Mouse (Mus musculus) midbrain, postnatal 0 days (tissue): Measurements from ENCODE around the gene Adgb. TPM values are rescaled to one million over a fixed set of nuclear protein-coding genes. Genes with fewer than 3 reads are reported as not detected.

Source experiments
- ATAC-seq: fragments of 200-750 bp; cut with Nextera tagmentation; 2 replicates; pipeline ENCODE4 v1.8.0; 2017; ENCODE audit warnings: moderate number of reproducible peaks, mild to moderate bottlenecking, moderate TSS enrichment, moderate library complexity; ENCODE audit not compliant: low FRiP score
- DNase-seq: peaks from one replicate; pipeline ENCODE4 v3.0.0-alpha.2; 2015; ENCODE audit warnings: low spot score
- H3K27ac ChIP-seq: fragments of 300-500 bp; sonication (generic); 2 replicates; pipeline ENCODE4 v1.5.1; 2014; ENCODE audit warnings: low read depth, mild to moderate bottlenecking, low read length, mixed read lengths
- H3K27me3 ChIP-seq: fragments of 300-500 bp; sonication (generic); 2 replicates; pipeline ENCODE4 v1.6.1; 2014; ENCODE audit warnings: low read length, control low read depth, mixed read lengths; ENCODE audit not compliant: insufficient read depth
- H3K36me3 ChIP-seq: fragments of 300-500 bp; sonication (generic); 2 replicates; pipeline ENCODE4 v1.6.1; 2014; ENCODE audit warnings: low read length, control low read depth, mixed read lengths; ENCODE audit not compliant: insufficient read depth
- H3K4me1 ChIP-seq: fragments of 300-500 bp; sonication (generic); 2 replicates; pipeline ENCODE4 v1.6.1; 2014; ENCODE audit warnings: mild to moderate bottlenecking, control low read depth, antibody characterized with exemption, low read length, mixed read lengths; ENCODE audit not compliant: insufficient read depth
- H3K4me2 ChIP-seq: fragments of 300-500 bp; sonication (generic); 2 replicates; pipeline ENCODE4 v1.6.1; 2014; ENCODE audit warnings: low read depth, mild to moderate bottlenecking, low read length, mixed read lengths; ENCODE audit not compliant: poor library complexity, severe bottlenecking
- H3K4me3 ChIP-seq: fragments of 300-500 bp; sonication (generic); 2 replicates; pipeline ENCODE4 v1.5.1; 2014; ENCODE audit warnings: low read depth, mild to moderate bottlenecking, low read length, moderate library complexity
- H3K9ac ChIP-seq: fragments of 300-500 bp; sonication (generic); replicated peaks from 2 replicates; pipeline ENCODE4 v1.6.1; 2014; ENCODE audit warnings: mild to moderate bottlenecking, low read length, moderate library complexity, mixed read lengths; ENCODE audit not compliant: poor library complexity, severe bottlenecking
- H3K9me3 ChIP-seq: fragments of 300-500 bp; sonication (generic); 2 replicates; pipeline ENCODE4 v1.6.1; 2016; ENCODE audit warnings: low read length, control low read depth
- CTCF ChIP-seq: IDR thresholded peaks from 2 replicates; pipeline ENCODE4 v1.5.1; 2016; ENCODE audit warnings: antibody characterized with exemption, mild to moderate bottlenecking
- WGBS: fragments of 180-500 bp; shearing (Covaris S2); extraction: QIAGEN DNeasy Blood & Tissue Kit; methylation state at CpG from one replicate; pipeline ENCODE4 v1.1.7; 2014; 5-methylcytosine and 5-hydroxymethylcytosine counted together
- polyA plus RNA-seq: library from polyadenylated mRNA; unstranded; fragments of >200 nt; fragmentation: Nextera tagmentation; extraction: Ambion mirVana; gene quantifications from 2 replicates; pipeline ENCODE4 v1.2.1, GENCODE M21; 2015
- total RNA-seq: library from RNA; depleted of rRNA; stranded (reverse); fragments of >200 nt; gene quantifications from 2 replicates; pipeline ENCODE4 v1.2.3, GENCODE M21; 2014

The Adgb gene
- total and polyA plus RNA-seq, 2 experiments from 2014 or later = 0.33 to 0.36 TPM

- 80% methylated on average over 5 of the region's 5 CpGs for WGBS
- no peak for TF ChIP-seq CTCF
- Histone ChIP-seq H3K9ac (no peak overlapping the region), H3K4me3 (no peak overlapping the region), H3K9me3 (no peaks in the 10 kb centered on the region), H3K4me2 (no peak overlapping the region), H3K27ac (no peak overlapping the region), H3K4me1 (no peaks in the 10 kb centered on the region), H3K27me3 (no peaks in the 10 kb centered on the region), H3K36me3 (no peaks in the 10 kb centered on the region)
- DNase-seq = no peak
- ATAC-seq = no peak
These were observed 42.5 kb downstream of the Adgb start for GRCm38 (mm10) chr10:10429635-10430034.

GRCm38 (mm10) chr10:10429032-10429431, 43.1 kb downstream of the Adgb start:
- WGBS = 88% methylated on average over 7 of the region's 7 CpGs
- H3K4me2 ChIP-seq = no peak overlapping the region
- no peak overlapping the region for H3K27ac ChIP-seq
- DNase-seq (no peak), ATAC-seq (no peak)
- no peak overlapping the region for H3K9ac ChIP-seq
- no peak for TF ChIP-seq CTCF
- no peaks in the 10 kb centered on the region for H3K9me3 ChIP-seq
- H3K4me1 ChIP-seq = no peaks in the 10 kb centered on the region
- H3K36me3 ChIP-seq = no peaks in the 10 kb centered on the region
- H3K27me3 ChIP-seq = no peaks in the 10 kb centered on the region
- no peak overlapping the region for H3K4me3 ChIP-seq

GRCm38 (mm10) chr10:10424383-10424782, 47.7 kb downstream of the Adgb start:
- no peak for TF ChIP-seq CTCF
- DNase-seq (no peak), ATAC-seq (no peak)
- no peaks in the 10 kb centered on the region for H3K9me3 ChIP-seq
- WGBS = 94% methylated on average over 2 of the region's 2 CpGs
- no peaks in the 10 kb centered on the region for H3K4me1 ChIP-seq
- no peak overlapping the region for H3K4me3 ChIP-seq
- no peak overlapping the region for H3K27ac ChIP-seq
- no peak overlapping the region for H3K9ac ChIP-seq
- no peaks in the 10 kb centered on the region for H3K27me3 ChIP-seq
- H3K36me3 ChIP-seq = no peaks in the 10 kb centered on the region
- H3K4me2 ChIP-seq = no peak overlapping the region

GRCm38 (mm10) chr10:10411046-10411445, 61.1 kb downstream of the Adgb start:
- Histone ChIP-seq H3K27me3 (no peaks in the 10 kb centered on the region), H3K9ac (no peak overlapping the region), H3K4me1 (no peaks in the 10 kb centered on the region), H3K4me3 (no peak overlapping the region), H3K9me3 (no peaks in the 10 kb centered on the region), H3K27ac (no peak overlapping the region), H3K4me2 (no peak overlapping the region), H3K36me3 (no peaks in the 10 kb centered on the region)
- 87% methylated on average over 5 of the region's 5 CpGs for WGBS
- DNase-seq (no peak), ATAC-seq (no peak)
- TF ChIP-seq CTCF = no peak

GRCm38 (mm10) chr10:10408166-10408565, 64.0 kb downstream of the Adgb start:
- DNase-seq (peak; percentile 90), ATAC-seq (peak; percentile 72)
- peak; percentile 91 for TF ChIP-seq CTCF
- no peaks in the 10 kb centered on the region for H3K4me1 ChIP-seq
- H3K36me3 ChIP-seq = no peaks in the 10 kb centered on the region
- no peak overlapping the region; the same call in 1 of the 2 replicates for H3K9ac ChIP-seq
- no peak overlapping the region for H3K4me2 ChIP-seq
- H3K9me3 ChIP-seq = no peaks in the 10 kb centered on the region
- H3K4me3 ChIP-seq = no peak overlapping the region
- H3K27me3 ChIP-seq = no peaks in the 10 kb centered on the region
- WGBS = 32% methylated on average over 3 of the region's 3 CpGs
- no peak overlapping the region for H3K27ac ChIP-seq

- H3K27ac ChIP-seq = no peak overlapping the region
- DNase-seq (no peak), ATAC-seq (no peak)
- H3K9me3 ChIP-seq = no peaks in the 10 kb centered on the region
- no peak overlapping the region for H3K4me3 ChIP-seq
- H3K4me2 ChIP-seq = no peak overlapping the region
- 74% methylated on average over 4 of the region's 4 CpGs for WGBS
- TF ChIP-seq CTCF = no peak
- H3K4me1 ChIP-seq = no peaks in the 10 kb centered on the region
- H3K36me3 ChIP-seq = no peaks in the 10 kb centered on the region
- no peak overlapping the region for H3K9ac ChIP-seq
- no peaks in the 10 kb centered on the region for H3K27me3 ChIP-seq
These were observed 76.2 kb downstream of the Adgb start for GRCm38 (mm10) chr10:10395784-10396481.
